Mouse (Mus musculus) Patski (cell line): ENCODE measurements around the gene Dmtf1. TPM values are rescaled to one million over a fixed set of nuclear protein-coding genes. Genes with fewer than 3 reads are reported as not detected.
"Not testable (repeated sequence)": the region's sequence is repeated elsewhere in the genome, so short reads cannot be mapped to it uniquely, and the experiment has no call there.

ENCODE experiments used
- ATAC-seq: fragments of 100-300 bp; one replicate; pipeline ENCODE4 v1.8.0; 2021
- CTCF ChIA-PET: fragments of 350-600 bp; sonication (Branson Sonifier 250); formaldehyde crosslinking; loops from one replicate; lab custom pipeline; 2022; ENCODE audit warnings: inconsistent platforms; lab: Charles Lee
- POLR2A ChIA-PET: fragments of 350-600 bp; sonication (Branson Sonifier 250); formaldehyde crosslinking; loops from one replicate; lab custom pipeline; 2022; ENCODE audit warnings: antibody characterized with exemption, inconsistent platforms; lab: Charles Lee
- DNase-seq: peaks from one replicate; pipeline ENCODE4 v3.0.0-alpha.2; 2011; ENCODE audit warnings: low read depth, low spot score
- H3K27me3 ChIP-seq: fragments of 371-371 bp; one replicate; pipeline ENCODE4 v1.5.1; 2021
- CTCF ChIP-seq: fragments of 100-300 bp; IDR thresholded peaks from one replicate; pipeline ENCODE4 v1.5.1; 2021
- in situ Hi-C: fragments of 300-500 bp; cut with MboI; formaldehyde crosslinking; loops from 3 replicates; pipeline ENCODE4 v1.11.1; 2018; ENCODE audit warnings: low pct_unique_long_range_greater_than_20kb, mixed read lengths
- polyA plus RNA-seq: library from polyadenylated mRNA; unstranded; gene quantifications from one replicate; pipeline ENCODE4 v1.2.3, GENCODE M21; 2021

Gene Dmtf1
- 38.5 TPM for polyA plus RNA-seq

- in situ Hi-C loops = no loop called here
- ChIA-PET POLR2A (interaction anchor here (1.3 kb wide), 1 partner anchor 8 kb away, joined by 3 read pairs; no protein-coding TSS in a partner anchor), CTCF (no interaction called here)
- no peak for TF ChIP-seq CTCF
- DNase-seq (peak; percentile 80), ATAC-seq (peak; percentile 97)
- H3K27me3 ChIP-seq = no peaks in the 10 kb centered on the region
These were observed at the start of gene Dmtf1 for GRCm38 (mm10) chr5:9161456-9162041. Dmtf1 (minus strand) TSS chr5:9161776.

- in situ Hi-C loops = no loop called here
- peaks cover 13% of the 10 kb centered on the region for H3K27me3 ChIP-seq
- ATAC-seq (no peak), DNase-seq (no peak)
- POLR2A ChIA-PET = no interaction called here
- CTCF ChIA-PET = no interaction called here
- no peak for TF ChIP-seq CTCF
These were observed 24.9 kb upstream of the Dmtf1 start for GRCm38 (mm10) chr5:9186467-9186866.

- CTCF ChIA-PET = interaction anchor here (1.3 kb wide), 1 partner anchor 254 kb away, joined by 3 read pairs; no protein-coding TSS in a partner anchor
- no peak for TF ChIP-seq CTCF
- POLR2A ChIA-PET = no interaction called here
- ATAC-seq (no peak), DNase-seq (no peak)
- H3K27me3 ChIP-seq = peaks cover 33% of the 10 kb centered on the region
- in situ Hi-C loops = loop anchor here (5.0 kb wide), 1 partner anchor 249 kb away; no protein-coding TSS in a partner anchor
These were observed 11.7 kb upstream of the Dmtf1 start for GRCm38 (mm10) chr5:9173295-9173694.

GRCm38 (mm10) chr5:9169328-9170005 is 7.9 kb upstream of the Dmtf1 start:
- CTCF ChIA-PET = interaction anchor here (0.7 to 1.5 kb wide), 6 partner anchors 9 to 258 kb away, joined by 3 to 8 read pairs (median 5); no protein-coding TSS in a partner anchor
- in situ Hi-C loops = loop anchor here (5.0 kb wide), 1 partner anchor 253 kb away; no protein-coding TSS in a partner anchor

DNA sequence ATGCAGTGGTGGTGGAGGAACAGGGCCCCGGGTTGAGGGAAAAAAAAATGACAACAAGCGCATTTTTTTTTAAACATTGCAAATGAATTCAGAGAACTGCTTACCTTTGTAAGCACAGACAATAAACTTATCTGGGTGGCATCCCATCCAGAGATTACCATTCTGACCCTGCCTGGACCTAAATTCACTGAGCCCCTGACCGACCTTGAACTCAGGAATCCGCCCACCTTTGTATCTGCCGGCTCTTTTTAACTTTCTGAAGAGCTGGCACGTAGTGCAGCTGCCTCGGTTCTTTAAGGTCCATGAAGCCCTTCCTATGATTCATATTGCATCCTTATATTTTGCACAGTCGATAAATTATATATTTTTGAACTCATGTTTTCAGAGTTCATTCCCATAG is 4.8 kb upstream of the Dmtf1 start:
- H3K27me3 ChIP-seq = peaks cover 3% of the 10 kb centered on the region
- ATAC-seq (no peak), DNase-seq (no peak)
- ChIA-PET CTCF (no interaction called here), POLR2A (no interaction called here)
- in situ Hi-C loops = no loop called here
- TF ChIP-seq CTCF = no peak

More at GRCm38 (mm10) chr5:9169328-9170005, 7.9 kb upstream of the Dmtf1 start:
- ATAC-seq, DNase-seq: not testable (repeated sequence)
- H3K27me3 ChIP-seq = peaks cover 26% of the 10 kb centered on the region
- POLR2A ChIA-PET = interaction anchor here (0.6 kb wide), 1 partner anchor 268 kb away, joined by 3 read pairs; no protein-coding TSS in a partner anchor

GRCm38 (mm10) chr5:9165151-9165550 is 3.6 kb upstream of the Dmtf1 start:
- CTCF ChIA-PET, POLR2A ChIA-PET, in situ Hi-C loops, H3K27me3 ChIP-seq, DNase-seq, ATAC-seq: not testable (repeated sequence)

GRCm38 (mm10) chr5:9163411-9163810 is 1.8 kb upstream of the Dmtf1 start:
- POLR2A ChIA-PET = interaction anchor here (0.6 kb wide), 1 partner anchor 14 kb away, joined by 4 read pairs; no protein-coding TSS in a partner anchor
- ATAC-seq = no peak
- in situ Hi-C loops = no loop called here
- DNase-seq = no peak
- no peaks in the 10 kb centered on the region for H3K27me3 ChIP-seq
- CTCF ChIA-PET = no interaction called here
- no peak for TF ChIP-seq CTCF

DNA sequence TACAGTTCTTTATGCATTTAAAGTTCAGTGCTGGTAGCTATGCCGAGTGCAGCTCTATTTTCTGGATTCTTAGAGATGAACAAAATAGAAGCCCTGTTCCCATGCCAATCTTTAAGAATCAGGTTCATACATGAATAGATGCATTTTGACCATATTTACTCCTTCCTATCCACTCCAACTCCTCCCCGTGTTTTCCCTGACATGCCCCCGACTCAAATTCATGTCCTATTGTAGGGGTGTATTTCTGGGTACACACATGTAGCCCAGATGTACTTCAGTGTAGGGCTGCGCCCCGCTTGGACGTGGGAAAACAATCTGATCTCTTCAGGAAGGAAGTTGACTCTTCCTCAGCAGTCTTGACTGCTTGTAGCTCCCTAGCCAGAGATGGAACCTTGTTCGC is 512 bp upstream of the Dmtf1 start:
- no peaks in the 10 kb centered on the region for H3K27me3 ChIP-seq
- ATAC-seq (peak; percentile 0), DNase-seq (no peak)
- ChIA-PET POLR2A (interaction anchor here (0.8 to 1.3 kb wide), 2 partner anchors 9 to 78 kb away, joined by 3 read pairs; no protein-coding TSS in a partner anchor), CTCF (no interaction called here)
- TF ChIP-seq CTCF = no peak
- in situ Hi-C loops = no loop called here

DNA sequence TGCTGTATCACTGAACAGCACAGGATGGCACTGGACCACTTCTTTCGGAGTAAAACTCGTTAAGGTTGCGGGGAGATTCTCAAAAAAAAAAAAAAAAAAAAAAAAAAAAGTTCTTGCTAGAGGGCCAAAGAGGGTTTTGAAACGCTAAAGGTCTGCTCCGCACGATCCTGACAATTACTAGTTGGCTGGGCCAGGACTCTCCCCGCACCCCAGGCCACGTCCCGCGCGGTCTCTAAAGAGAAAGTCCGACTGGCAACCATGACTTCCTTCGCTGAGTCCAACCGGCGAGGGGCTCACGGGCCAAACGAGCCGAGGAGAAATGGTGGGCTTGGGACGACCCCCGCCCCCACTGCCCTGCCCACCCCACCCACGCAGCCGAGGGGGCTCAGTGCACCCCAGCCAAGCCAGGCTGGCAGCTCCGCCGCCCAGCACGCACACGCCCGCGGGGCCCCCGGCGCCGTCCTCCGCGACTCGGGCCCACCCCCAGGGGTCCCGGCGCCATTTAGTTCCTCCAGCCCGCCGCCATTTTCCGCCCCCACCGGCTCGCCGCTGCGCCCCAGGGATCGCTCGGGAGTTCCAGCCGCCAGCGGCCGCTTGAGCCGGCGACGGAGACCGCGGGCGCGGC is 633 bp downstream of the Dmtf1 start:
- in situ Hi-C loops = no loop called here
- ChIA-PET CTCF (interaction anchor here (0.8 to 2.0 kb wide), 2 partner anchors 24 to 220 kb away, joined by 3 to 4 read pairs; no protein-coding TSS in a partner anchor), POLR2A (interaction anchor here (1.3 kb wide), 1 partner anchor 8 kb away, joined by 3 read pairs; no protein-coding TSS in a partner anchor)
- DNase-seq (no peak), ATAC-seq (peak; percentile 48)
- TF ChIP-seq CTCF = no peak
- H3K27me3 ChIP-seq = no peaks in the 10 kb centered on the region

DNA sequence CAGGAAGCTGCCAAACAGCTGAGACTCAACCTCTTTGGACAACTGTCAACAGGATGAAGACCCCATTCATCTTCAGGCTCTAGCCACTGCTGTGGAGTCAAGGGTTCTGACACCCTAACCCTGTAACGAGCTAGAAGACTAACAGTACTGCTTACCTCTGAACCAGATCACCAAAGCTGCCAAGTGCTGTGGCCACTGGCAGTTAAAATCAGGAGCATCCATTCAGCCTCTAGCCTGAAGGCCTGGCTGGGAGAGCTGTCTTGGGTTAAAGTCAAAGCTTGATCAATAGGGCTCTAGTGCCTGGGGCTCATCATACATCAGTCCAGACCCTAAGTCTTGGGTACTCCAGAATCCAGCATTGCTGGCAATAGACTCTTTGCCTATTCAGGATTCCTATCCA is 4.2 kb downstream of the Dmtf1 start:
- CTCF ChIA-PET = interaction anchor here (1.8 kb wide), 1 partner anchor 23 kb away, joined by 7 read pairs; no protein-coding TSS in a partner anchor
- DNase-seq = no peak
- POLR2A ChIA-PET = no interaction called here
- in situ Hi-C loops = no loop called here
- ATAC-seq = no peak
- no peaks in the 10 kb centered on the region for H3K27me3 ChIP-seq
- no peak for TF ChIP-seq CTCF
